Mouse (Mus musculus) midbrain, embryonic 12.5 days (tissue): ENCODE measurements at regions not wholly inside any gene's neighbourhood (a gene's known extent, or its start where the extent isn't known, plus 50 kb on each side); places are given as distances from the start of the nearest gene placed in this dataset.

ENCODE experiments used
- ATAC-seq: fragments of 200-750 bp; cut with Nextera tagmentation; 2 replicates; pipeline ENCODE4 v1.8.0; 2017; ENCODE audit warnings: low read depth, moderate TSS enrichment, moderate library complexity; ENCODE audit not compliant: low FRiP score
- H3K27ac ChIP-seq: fragments of 300-500 bp; sonication (generic); replicated peaks from 2 replicates; pipeline ENCODE4 v1.5.1; 2016; ENCODE audit warnings: mild to moderate bottlenecking
- H3K27me3 ChIP-seq: fragments of 300-500 bp; sonication (generic); 2 replicates; pipeline ENCODE4 v1.6.1; 2016; ENCODE audit warnings: mild to moderate bottlenecking
- H3K36me3 ChIP-seq: fragments of 300-500 bp; sonication (generic); 2 replicates; pipeline ENCODE4 v1.6.1; 2016
- H3K4me1 ChIP-seq: fragments of 300-500 bp; sonication (generic); 2 replicates; pipeline ENCODE4 v1.6.1; 2016
- H3K4me2 ChIP-seq: fragments of 300-500 bp; sonication (generic); replicated peaks from 2 replicates; pipeline ENCODE4 v1.6.1; 2016; ENCODE audit warnings: mild to moderate bottlenecking, moderate library complexity
- H3K4me3 ChIP-seq: fragments of 300-500 bp; sonication (generic); 2 replicates; pipeline ENCODE4 v1.5.1; 2016; ENCODE audit warnings: mild to moderate bottlenecking
- H3K9ac ChIP-seq: fragments of 300-500 bp; sonication (generic); replicated peaks from 2 replicates; pipeline ENCODE4 v1.6.1; 2016; ENCODE audit warnings: mild to moderate bottlenecking, moderate library complexity
- H3K9me3 ChIP-seq: fragments of 300-500 bp; sonication (generic); 2 replicates; pipeline ENCODE4 v1.6.1; 2016; ENCODE audit warnings: mild to moderate bottlenecking
- WGBS: fragments of 180-500 bp; shearing (Covaris S2); methylation state at CpG from one replicate; pipeline ENCODE4 v1.1.7; 2016; 5-methylcytosine and 5-hydroxymethylcytosine counted together

- Histone ChIP-seq H3K4me1 (no peaks in the 10 kb centered on the region), H3K4me3 (no peak overlapping the region), H3K9me3 (no peaks in the 10 kb centered on the region), H3K27me3 (no peaks in the 10 kb centered on the region), H3K4me2 (no peak overlapping the region), H3K9ac (no peak overlapping the region), H3K36me3 (no peaks in the 10 kb centered on the region), H3K27ac (no peak overlapping the region)
- 76% methylated on average over 2 of the region's 2 CpGs for WGBS
- no peak for ATAC-seq
Measured at GRCm38 (mm10) chr15:21780040-21780439, 768.8 kb upstream of the Cdh18 start.

DNA sequence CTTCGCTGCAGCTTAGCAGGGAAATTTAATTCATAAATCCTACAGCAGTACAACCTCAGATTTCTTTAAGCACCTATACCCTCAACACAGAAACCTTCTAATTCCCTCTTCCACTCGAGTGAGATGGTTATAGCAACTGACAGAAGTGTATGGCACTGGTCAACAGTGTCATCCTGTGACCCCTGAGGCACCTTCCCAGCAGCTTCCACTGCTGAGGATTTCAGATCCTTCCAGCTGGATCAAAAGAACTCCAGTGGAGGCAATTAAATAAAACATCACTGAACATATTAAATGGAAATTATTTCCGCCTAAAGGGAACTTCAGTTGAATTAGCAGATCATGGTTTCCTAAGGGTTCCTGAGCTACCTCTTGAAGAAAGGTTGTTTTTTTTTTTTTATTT is 768.1 kb upstream of the Cdh18 start:
- no peak overlapping the region for H3K4me3 ChIP-seq
- no peak overlapping the region for H3K9ac ChIP-seq
- no peak overlapping the region for H3K27ac ChIP-seq
- no peaks in the 10 kb centered on the region for H3K36me3 ChIP-seq
- no peaks in the 10 kb centered on the region for H3K9me3 ChIP-seq
- 55% methylated on average over 3 of the region's 3 CpGs for WGBS
- H3K27me3 ChIP-seq, result no peaks in the 10 kb centered on the region
- H3K4me2 ChIP-seq, result no peak overlapping the region
- no peaks in the 10 kb centered on the region for H3K4me1 ChIP-seq
- ATAC-seq, result peak; percentile 75
